Comparison of ENCODE assay signal across 8 mouse cellular contexts in the genomic region with DNA sequence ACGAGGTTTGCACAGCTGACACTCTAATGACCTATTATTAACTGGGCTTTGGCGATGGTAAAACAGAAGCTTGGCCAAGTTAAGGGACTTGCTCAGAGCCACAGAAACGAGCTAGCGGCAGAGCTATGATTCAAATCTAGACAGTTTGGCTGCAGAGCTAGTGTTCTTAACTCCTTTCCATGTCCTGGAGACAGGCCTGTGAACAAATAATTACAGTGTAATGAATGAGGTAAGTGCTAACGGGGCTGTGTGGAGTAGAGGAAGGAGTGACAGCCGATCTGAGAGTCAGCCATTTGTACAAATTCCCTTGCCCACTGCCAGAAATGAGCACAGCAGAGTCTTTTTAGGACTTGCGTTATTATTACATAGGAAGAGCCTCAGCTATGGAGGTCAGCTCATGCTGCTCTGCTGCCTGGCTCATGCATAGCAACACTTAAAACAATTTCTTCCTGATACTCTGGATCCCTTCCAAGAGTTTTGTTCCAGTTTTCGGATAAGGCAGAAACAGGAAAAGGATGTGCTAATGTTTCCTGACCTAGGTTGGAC. TPM values are rescaled to one million over a fixed set of nuclear protein-coding genes. Genes with fewer than 3 reads are reported as not detected.
A peak's percentile ranks its signal among the peaks of the same experiment; 100 is the strongest.
DNase-seq lines count a peak whose midpoint lies in the region; ATAC-seq and TF ChIP-seq lines count a peak whose summit lies in the region.

No protein-coding gene starts in this region.

- no peaks in the 10 kb centered on the region for H3K9me3 ChIP-seq in limb, embryonic 14.5 days (ENCODE audit: control insufficient read depth, low read length)
- H3K9me3 ChIP-seq in stomach, postnatal 0 days (ENCODE audit: control insufficient read depth, low read length): no peaks in the 10 kb centered on the region
- no peaks in the 10 kb centered on the region for H3K9me3 ChIP-seq in midbrain, postnatal 0 days (ENCODE audit: low read length)

- 31% methylated on average over 8 of the region's 8 CpGs for WGBS in limb, embryonic 14.5 days
- 24% methylated on average over 8 of the region's 8 CpGs for WGBS in stomach, postnatal 0 days
- 69% methylated on average over 8 of the region's 8 CpGs for WGBS in midbrain, postnatal 0 days

- no peaks in the 10 kb centered on the region for H3K27me3 ChIP-seq in limb, embryonic 14.5 days (ENCODE audit: control insufficient read depth, insufficient read depth, low read length)
- no peaks in the 10 kb centered on the region for H3K27me3 ChIP-seq in stomach, postnatal 0 days (ENCODE audit: control insufficient read depth, insufficient read depth, low read length)
- H3K27me3 ChIP-seq in midbrain, postnatal 0 days (ENCODE audit: insufficient read depth, low read length): no peaks in the 10 kb centered on the region

- TF ChIP-seq CTCF in stomach, postnatal 0 days (IDR thresholded peaks at IDR 0.05; ENCODE audit: low read depth): no peak
- TF ChIP-seq CTCF in midbrain, postnatal 0 days (IDR thresholded peaks at IDR 0.05): no peak

- no peaks in the 10 kb centered on the region for H3K4me1 ChIP-seq in limb, embryonic 14.5 days (ENCODE audit: control insufficient read depth, insufficient read depth, low read length)
- no peaks in the 10 kb centered on the region for H3K4me1 ChIP-seq in stomach, postnatal 0 days (replicated peaks; ENCODE audit: control insufficient read depth, insufficient read depth)
- H3K4me1 ChIP-seq in midbrain, postnatal 0 days (ENCODE audit: insufficient read depth, low read length): no peaks in the 10 kb centered on the region

- no peak for TF ChIP-seq EP300 in stomach, postnatal 0 days (optimal IDR thresholded peaks at IDR 0.05)

- peak; percentile 68; the same call in 1 of the 2 replicates for ATAC-seq in limb, embryonic 14.5 days (ENCODE audit: low FRiP score, low read depth)
- ATAC-seq in stomach, postnatal 0 days (ENCODE audit: low FRiP score, low TSS enrichment): peak; percentile 49; the same call in 1 of the 2 replicates
- no peak for ATAC-seq in midbrain, postnatal 0 days (ENCODE audit: low FRiP score)

- H3K4me2 ChIP-seq in limb, embryonic 14.5 days (replicated peaks; ENCODE audit: low read depth, low read length, severe bottlenecking): no peak overlapping the region
- no peak overlapping the region for H3K4me2 ChIP-seq in stomach, postnatal 0 days (replicated peaks; ENCODE audit: low read depth)
- no peak overlapping the region for H3K4me2 ChIP-seq in midbrain, postnatal 0 days (ENCODE audit: low read depth, low read length, poor library complexity, severe bottlenecking)

- no peak overlapping the region for H3K9ac ChIP-seq in limb, embryonic 14.5 days (ENCODE audit: low read depth, low read length, severe bottlenecking)
- H3K9ac ChIP-seq in stomach, postnatal 0 days (ENCODE audit: low read length): no peak overlapping the region
- H3K9ac ChIP-seq in midbrain, postnatal 0 days (replicated peaks; ENCODE audit: low read length, poor library complexity, severe bottlenecking): no peak overlapping the region

- DNase-seq in adrenal gland, postnatal 14 days: peak; percentile 8
- no peak for DNase-seq in adrenal gland, postnatal 4 days (ENCODE audit: low spot score in 2 of 2)
- DNase-seq in testis, postnatal 14 days (ENCODE audit: low spot score): peak; percentile 7
- no peak for DNase-seq in testis, postnatal 10 days (ENCODE audit: low spot score)
- peak; percentile 51 for DNase-seq in limb, embryonic 14.5 days (ENCODE audit: low spot score)
- no peak for DNase-seq in stomach, postnatal 0 days (ENCODE audit: low spot score)
- no peak for DNase-seq in midbrain, postnatal 0 days (ENCODE audit: low spot score)
- no peak for DNase-seq in left cerebral cortex, adult 11 months (ENCODE audit: low spot score)

- TF ChIP-seq POLR2A in limb, embryonic 14.5 days (IDR thresholded peaks at IDR 0.05; ENCODE audit: borderline replicate concordance, extremely low read depth, insufficient read depth, insufficient read length): no peak

- H3K4me3 ChIP-seq in limb, embryonic 14.5 days (replicated peaks; ENCODE audit: low read length): no peak overlapping the region
- H3K4me3 ChIP-seq in stomach, postnatal 0 days (ENCODE audit: low read depth, low read length): no peak overlapping the region
- H3K4me3 ChIP-seq in midbrain, postnatal 0 days (ENCODE audit: low read depth, low read length): no peak overlapping the region

- no peaks in the 10 kb centered on the region for H3K36me3 ChIP-seq in limb, embryonic 14.5 days (ENCODE audit: control insufficient read depth, insufficient read depth, low read length)
- no peaks in the 10 kb centered on the region for H3K36me3 ChIP-seq in stomach, postnatal 0 days (ENCODE audit: control insufficient read depth, insufficient read depth, low read length)
- H3K36me3 ChIP-seq in midbrain, postnatal 0 days (ENCODE audit: insufficient read depth, low read length): no peaks in the 10 kb centered on the region

- H3K27ac ChIP-seq in limb, embryonic 14.5 days (replicated peaks; ENCODE audit: low read depth, low read length): peak overlapping the region; percentile 26; the same call in 1 of the 2 replicates
- 0 out of 2 replicates have a peak overlapping the region, but pooled peaks have one; percentile 24 for H3K27ac ChIP-seq in stomach, postnatal 0 days (replicated peaks)
- no peak overlapping the region for H3K27ac ChIP-seq in midbrain, postnatal 0 days (ENCODE audit: low read depth, low read length)

RNA-seq across cellular contexts. Expression of a gene that starts 0.9 kb away (rescaled TPM):
- total RNA-seq in adrenal gland, postnatal 14 days (2021): 0.52 and 4.2 TPM in 2 replicates
- under 1 TPM; 0.34 to 0.37 TPM for total RNA-seq in adrenal gland, postnatal 4 days (2021)
- polyA plus RNA-seq in limb, embryonic 14.5 days (2012; rRNA removed): 0.24 and 0.45 TPM in 2 replicates
- 0.25 and 0.57 TPM in 2 replicates for polyA plus RNA-seq in limb, embryonic 14.5 days (2014; fragmentation: Nextera tagmentation; extraction: Ambion mirVana)
- 0.06 and 0.18 TPM in 2 replicates for polyA plus RNA-seq in stomach, postnatal 0 days (2015; fragmentation: Nextera tagmentation; extraction: Ambion mirVana)
- total RNA-seq in midbrain, postnatal 0 days (2014; rRNA removed): not detected in 2 replicates
- polyA plus RNA-seq in midbrain, postnatal 0 days (2015; fragmentation: Nextera tagmentation; extraction: Ambion mirVana): 0.10 and 0.12 TPM in 2 replicates

Comparison
In these comparisons a context has a peak if more than half of its experiments do, and no peak if none do; other contexts are left out.
1. DNase-seq: peak in adrenal gland, postnatal 14 days (single experiment), testis, postnatal 14 days (single experiment) and limb, embryonic 14.5 days (single experiment); none in adrenal gland, postnatal 4 days (0 of 2), testis, postnatal 10 days (single experiment), stomach, postnatal 0 days (single experiment), midbrain, postnatal 0 days (single experiment) and left cerebral cortex, adult 11 months (single experiment).